Mouse (Mus musculus) lung, postnatal 36 days (tissue): ENCODE data around the gene Dlk2.
A peak's percentile ranks its signal among the peaks of the same experiment; 100 is the strongest.

ENCODE experiments used
- DNase-seq: peaks from one replicate; pipeline ENCODE4 v3.0.0; 2022; ENCODE audit warnings: mixed read lengths

Dlk2 gene

DNA sequence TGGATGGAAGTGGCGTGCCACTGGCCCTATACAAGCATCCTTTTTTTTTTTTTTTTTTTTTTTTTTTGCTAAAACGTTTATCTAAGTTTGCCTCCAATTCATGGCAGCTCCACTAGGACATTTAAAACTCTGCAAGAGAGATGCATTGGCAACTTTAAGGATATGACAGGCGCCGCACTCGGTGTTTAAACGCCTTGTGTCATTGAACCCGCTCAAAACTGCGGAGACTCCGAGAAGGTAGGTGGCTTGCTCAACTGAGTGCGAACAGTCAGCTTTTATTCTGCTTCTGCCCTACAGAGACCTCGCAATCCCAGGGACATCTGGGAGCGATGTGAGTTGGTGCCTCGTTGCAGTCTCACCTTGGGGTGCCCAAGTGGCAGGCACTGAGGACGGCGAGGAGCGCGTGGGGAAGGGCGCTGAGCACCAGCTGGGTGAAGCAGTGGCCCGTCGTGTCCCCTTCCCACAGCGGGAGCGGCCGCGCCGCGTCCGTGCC lies 30.2 kb downstream of the Dlk2 start:
- DNase-seq, result no peak

DNA sequence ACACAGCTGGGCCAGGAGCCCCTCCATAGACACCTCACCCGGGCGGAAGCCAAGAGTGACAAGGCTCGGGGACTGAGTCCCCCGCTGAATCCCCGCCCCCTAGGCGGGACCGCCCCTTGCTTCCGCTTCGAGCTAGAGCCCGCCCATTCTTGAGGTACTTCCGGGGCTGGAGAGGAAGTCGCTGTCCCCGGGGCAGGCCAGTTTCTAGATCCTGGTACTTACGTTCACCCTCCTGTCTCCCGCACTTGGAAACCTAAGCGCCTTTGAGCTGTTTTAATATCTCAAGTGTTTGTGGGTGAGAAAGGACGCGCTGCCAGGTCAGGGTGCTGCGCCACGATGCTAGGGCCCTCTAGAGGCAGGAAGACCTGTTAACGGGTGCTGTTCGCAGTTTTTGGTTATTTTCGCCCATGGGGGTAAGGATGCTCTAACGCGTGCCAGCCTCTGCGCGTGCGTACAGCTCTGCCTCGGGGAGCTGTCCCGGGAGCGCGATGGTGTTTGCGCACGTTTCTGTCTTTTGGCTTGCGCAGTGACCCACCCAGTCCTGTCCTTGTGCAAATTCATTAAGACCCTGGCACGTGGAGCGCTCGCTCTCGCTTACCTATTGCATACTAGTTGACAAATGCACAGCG lies 30.8 kb downstream of the Dlk2 start, which contains the start of gene Abcc10:
Abcc10 (minus strand) TSS at position 447 of the 629 bp plus-strand sequence.
- DNase-seq, result peak; percentile 97

DNA sequence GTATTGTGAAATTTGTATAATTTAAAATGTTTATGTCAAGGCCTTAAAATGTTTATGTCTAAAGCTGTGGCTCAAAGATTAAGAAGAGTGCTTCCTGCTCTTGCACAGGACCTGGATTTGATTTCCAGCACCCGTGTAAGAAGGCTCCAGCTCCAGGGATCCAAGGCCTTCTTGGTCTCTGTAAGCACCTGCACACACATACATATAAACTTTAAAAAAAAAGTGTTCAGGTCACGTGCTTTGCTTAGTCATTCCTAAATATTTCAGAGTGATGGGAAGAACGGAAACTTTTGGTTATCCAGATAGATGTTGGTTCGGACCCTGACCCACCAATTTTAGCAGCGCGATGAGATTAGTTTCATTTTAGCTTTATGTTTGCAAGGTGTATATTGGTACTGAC lies 31.5 kb downstream of the Dlk2 start:
- DNase-seq, result no peak

DNA sequence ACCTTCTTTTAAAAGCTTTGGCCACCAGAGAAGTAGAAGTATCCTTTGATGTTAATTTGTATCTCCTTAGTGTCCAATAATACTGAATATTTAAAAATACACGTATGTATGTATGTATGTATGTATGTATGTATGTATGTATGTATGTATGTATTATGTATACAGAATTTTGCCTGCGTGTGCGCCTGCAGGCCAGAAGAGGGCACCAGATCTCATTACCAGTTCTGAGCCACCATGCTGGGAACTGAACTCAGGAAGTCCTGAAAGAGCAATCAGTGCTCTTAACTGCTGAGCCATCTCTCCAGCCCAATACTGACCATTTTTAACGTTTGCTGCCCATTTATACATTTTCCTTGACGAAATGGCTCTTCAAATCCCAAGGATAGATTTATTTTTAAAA lies 39.3 kb downstream of the Dlk2 start:
- peak; percentile 22 for DNase-seq

DNA sequence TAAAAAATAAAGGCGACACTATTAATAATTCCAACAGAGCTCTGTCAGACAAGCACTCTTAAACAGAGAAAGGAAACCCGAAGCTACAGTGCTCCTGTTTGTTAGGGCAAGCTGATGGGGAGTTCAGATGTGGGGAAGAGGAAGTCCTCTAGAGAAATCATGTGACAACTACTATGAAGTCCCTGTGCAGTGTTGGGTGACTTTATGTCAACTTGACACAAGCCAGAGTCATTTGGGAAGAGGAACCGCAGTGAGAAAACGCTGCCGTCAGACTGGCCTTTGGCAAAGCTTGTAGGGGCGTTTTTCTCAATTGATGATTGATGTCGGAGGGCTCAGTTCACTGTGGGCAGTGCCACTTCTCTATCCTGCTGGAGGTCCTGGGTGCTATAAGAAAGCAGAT lies 44.0 kb downstream of the Dlk2 start:
- DNase-seq, result peak; percentile 13

DNA sequence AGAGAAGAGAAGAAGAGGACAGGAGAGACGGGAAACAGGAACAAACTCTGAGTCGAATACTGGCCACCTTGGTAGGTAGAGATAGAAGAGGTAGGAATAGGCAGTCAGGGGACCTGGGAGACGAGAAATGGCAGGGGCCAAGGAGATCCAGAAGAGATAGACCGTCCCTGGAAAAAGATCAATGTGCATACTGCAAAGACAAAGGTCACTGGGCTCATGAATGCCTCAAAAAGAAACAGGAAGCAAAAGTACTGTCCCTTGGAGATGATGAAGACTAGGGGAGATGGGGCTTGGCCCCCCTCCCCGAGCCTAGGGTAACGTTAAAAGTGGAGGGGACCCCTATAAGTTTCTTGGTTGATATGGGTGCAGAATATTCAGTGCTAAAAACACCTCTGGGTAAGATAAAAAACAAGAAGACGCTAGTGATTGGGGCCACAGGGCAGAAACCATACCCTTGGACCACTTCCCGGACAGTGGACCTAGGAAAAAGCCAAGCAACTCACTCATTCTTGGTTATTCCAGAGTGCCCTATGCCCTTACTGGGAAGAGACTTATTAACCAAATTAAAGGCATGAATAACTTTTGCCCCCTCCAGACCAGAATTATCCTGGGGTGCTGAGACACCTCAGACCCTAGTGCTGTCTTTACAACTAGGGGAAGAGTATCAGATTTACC lies 53.9 kb downstream of the Dlk2 start:
- DNase-seq, result no peak
